Mouse (Mus musculus): ENCODE measurements around the gene Klhl20.

Klhl20 gene

GRCm38 (mm10) chr1:161070352-161071271 is 60.7 kb downstream of the Klhl20 start, which contains the start of the genes Dars2 and Cenpl:
TSS of gene Dars2 (minus strand) at chr1:161070658.
TSS of gene Cenpl (plus strand) at chr1:161070713.
- DNase-seq = peak; percentile 97

- DNase-seq = no peak
Observed at GRCm38 (mm10) chr1:161063351-161063750, 68.0 kb downstream of the Klhl20 start.

GRCm38 (mm10) chr1:161057164-161057563 is 74.1 kb downstream of the Klhl20 start:
- no peak for DNase-seq

GRCm38 (mm10) chr1:161046972-161047371 is 84.3 kb downstream of the Klhl20 start:
- no peak for DNase-seq

- DNase-seq = no peak
Observed at GRCm38 (mm10) chr1:161041261-161042020, 89.9 kb downstream of the Klhl20 start.

- no peak for DNase-seq
Observed at GRCm38 (mm10) chr1:161040855-161041254, 90.5 kb downstream of the Klhl20 start.

GRCm38 (mm10) chr1:161040426-161040770 is 90.9 kb downstream of the Klhl20 start:
- DNase-seq = no peak

GRCm38 (mm10) chr1:161039741-161040425 is 91.4 kb downstream of the Klhl20 start:
- no peak for DNase-seq

GRCm38 (mm10) chr1:161038968-161039721 is 92.2 kb downstream of the Klhl20 start:
- no peak for DNase-seq

Data from kidney, adult 8-10 months (tissue).